Mouse (Mus musculus) E14TG2a.4 (cell line): ENCODE measurements at regions not wholly inside any gene's neighbourhood (a gene's known extent, or its start where the extent isn't known, plus 50 kb on each side); places are given as distances from the start of the nearest gene placed in this dataset.

ENCODE experiments used
- H3K27me3 ChIP-seq: 2 replicates; pipeline ENCODE4 v1.6.1; 2014; ENCODE audit warnings: low read length, control low read depth; ENCODE audit not compliant: insufficient read depth
- H3K36me3 ChIP-seq: 2 replicates; pipeline ENCODE4 v1.6.1; 2014; ENCODE audit warnings: low read length, control low read depth; ENCODE audit not compliant: insufficient read depth
- H3K4me1 ChIP-seq: replicated peaks from 2 replicates; pipeline ENCODE4 v1.6.1; 2014; ENCODE audit warnings: low read depth, low read length, control low read depth
- H3K4me3 ChIP-seq: replicated peaks from 2 replicates; pipeline ENCODE4 v1.5.1; 2014; ENCODE audit warnings: mild to moderate bottlenecking, low read length
- H3K9me3 ChIP-seq: 2 replicates; pipeline ENCODE4 v1.6.1; 2014; ENCODE audit warnings: low read length, control low read depth
- CTCF ChIP-seq: conservative IDR thresholded peaks from 2 replicates; pipeline ENCODE4 v1.5.1; 2014; ENCODE audit warnings: low read length
- NANOG ChIP-seq: IDR thresholded peaks from 2 replicates; pipeline ENCODE4 v1.6.1; 2014; ENCODE audit warnings: borderline replicate concordance, low read length, mixed read lengths
- POU5F1 ChIP-seq: IDR thresholded peaks from 2 replicates; pipeline ENCODE4 v1.6.1; 2014; ENCODE audit warnings: low read length, borderline replicate concordance

- TF ChIP-seq NANOG = no peak
- no peak for TF ChIP-seq POU5F1
- peak; percentile 70 for TF ChIP-seq CTCF
- Histone ChIP-seq H3K9me3 (no peaks in the 10 kb centered on the region), H3K36me3 (no peaks in the 10 kb centered on the region), H3K27me3 (no peaks in the 10 kb centered on the region), H3K4me3 (no peak overlapping the region), H3K4me1 (peaks cover 43% of the 10 kb centered on the region)
These were observed 67.9 kb upstream of the Serbp1 start for GRCm38 (mm10) chr6:67169873-67170673.

GRCm38 (mm10) chr6:67168803-67169202 lies 69.2 kb upstream of the Serbp1 start:
- Histone ChIP-seq H3K36me3 (no peaks in the 10 kb centered on the region), H3K4me3 (peak overlapping the region; percentile 72), H3K4me1 (peaks cover 43% of the 10 kb centered on the region), H3K9me3 (no peaks in the 10 kb centered on the region), H3K27me3 (no peaks in the 10 kb centered on the region)
- TF ChIP-seq NANOG (no peak), CTCF (no peak), POU5F1 (no peak)

- Histone ChIP-seq H3K9me3 (no peaks in the 10 kb centered on the region), H3K4me3 (peak overlapping the region; percentile 72), H3K36me3 (no peaks in the 10 kb centered on the region), H3K4me1 (peaks cover 43% of the 10 kb centered on the region), H3K27me3 (no peaks in the 10 kb centered on the region)
- TF ChIP-seq POU5F1 = peak; percentile 34; the same call in 1 of the 2 replicates
- TF ChIP-seq NANOG = peak; percentile 16; the same call in 1 of the 2 replicates
- no peak for TF ChIP-seq CTCF
These were observed 69.8 kb upstream of the Serbp1 start for GRCm38 (mm10) chr6:67168031-67168777.

GRCm38 (mm10) chr6:67165091-67165490 lies 72.9 kb upstream of the Serbp1 start:
- Histone ChIP-seq H3K4me3 (no peak overlapping the region), H3K27me3 (no peaks in the 10 kb centered on the region), H3K4me1 (peaks cover 39% of the 10 kb centered on the region), H3K36me3 (no peaks in the 10 kb centered on the region), H3K9me3 (no peaks in the 10 kb centered on the region)
- TF ChIP-seq CTCF (no peak), POU5F1 (no peak), NANOG (no peak)

- TF ChIP-seq NANOG = no peak
- no peak for TF ChIP-seq CTCF
- TF ChIP-seq POU5F1 = no peak
These were observed 74.0 kb upstream of the Serbp1 start for GRCm38 (mm10) chr6:67163947-67164346.

GRCm38 (mm10) chr6:67162814-67163213 lies 75.2 kb upstream of the Serbp1 start:
- Histone ChIP-seq H3K9me3 (no peaks in the 10 kb centered on the region), H3K4me1 (peaks cover 25% of the 10 kb centered on the region), H3K27me3 (no peaks in the 10 kb centered on the region), H3K4me3 (no peak overlapping the region), H3K36me3 (no peaks in the 10 kb centered on the region)
- no peak for TF ChIP-seq NANOG
- TF ChIP-seq POU5F1 = no peak
- TF ChIP-seq CTCF = no peak

More at GRCm38 (mm10) chr6:67163947-67164346, 74.0 kb upstream of the Serbp1 start:
- peaks cover 28% of the 10 kb centered on the region for H3K4me1 ChIP-seq
- no peak overlapping the region for H3K4me3 ChIP-seq
- no peaks in the 10 kb centered on the region for H3K9me3 ChIP-seq
- H3K36me3 ChIP-seq = no peaks in the 10 kb centered on the region
- H3K27me3 ChIP-seq = no peaks in the 10 kb centered on the region

GRCm38 (mm10) chr6:67161610-67162009 lies 76.4 kb upstream of the Serbp1 start:
- no peak overlapping the region for H3K4me3 ChIP-seq

GRCm38 (mm10) chr6:67160564-67160963 lies 77.4 kb upstream of the Serbp1 start:
- TF ChIP-seq CTCF = no peak
- TF ChIP-seq POU5F1 = no peak
- no peak for TF ChIP-seq NANOG
- Histone ChIP-seq H3K36me3 (no peaks in the 10 kb centered on the region), H3K4me1 (peaks cover 14% of the 10 kb centered on the region), H3K4me3 (no peak overlapping the region), H3K27me3 (no peaks in the 10 kb centered on the region), H3K9me3 (no peaks in the 10 kb centered on the region)

More at GRCm38 (mm10) chr6:67161610-67162009, 76.4 kb upstream of the Serbp1 start:
- Histone ChIP-seq H3K27me3 (no peaks in the 10 kb centered on the region), H3K36me3 (no peaks in the 10 kb centered on the region), H3K4me1 (peaks cover 18% of the 10 kb centered on the region), H3K9me3 (no peaks in the 10 kb centered on the region)
- TF ChIP-seq POU5F1 (no peak), NANOG (no peak), CTCF (no peak)
